Mouse (Mus musculus) brain, embryonic 14.5 days (tissue): ENCODE data around the gene Samd8. TPM values are rescaled to one million over a fixed set of nuclear protein-coding genes. Genes with fewer than 3 reads are reported as not detected.
A peak's percentile ranks its signal among the peaks of the same experiment; 100 is the strongest.

Experiments
- DNase-seq: peaks from one replicate; pipeline ENCODE4 v3.0.0-alpha.2; 2011; ENCODE audit warnings: low read depth
- CTCF ChIP-seq: fragments of 200-500 bp; IDR thresholded peaks from 2 replicates; pipeline ENCODE4 v1.5.1; 2012; ENCODE audit warnings: inconsistent platforms, mild to moderate bottlenecking, moderate library complexity, borderline replicate concordance; ENCODE audit not compliant: insufficient read depth, insufficient read length; ENCODE audit errors: extremely low read depth
- POLR2A ChIP-seq: fragments of 200-500 bp; IDR thresholded peaks from 2 replicates; pipeline ENCODE4 v1.6.1; 2012; ENCODE audit warnings: mild to moderate bottlenecking, inconsistent platforms, borderline replicate concordance; ENCODE audit not compliant: poor library complexity, insufficient read depth, insufficient read length, severe bottlenecking; ENCODE audit errors: extremely low read depth
- polyA plus RNA-seq: library from polyadenylated mRNA; depleted of rRNA; stranded (reverse); fragments of >200 nt; gene quantifications from 2 replicates; pipeline ENCODE4 v1.2.3, GENCODE M21; 2012

The Samd8 gene
- polyA plus RNA-seq, 1 experiment, result 30.1 TPM

DNA sequence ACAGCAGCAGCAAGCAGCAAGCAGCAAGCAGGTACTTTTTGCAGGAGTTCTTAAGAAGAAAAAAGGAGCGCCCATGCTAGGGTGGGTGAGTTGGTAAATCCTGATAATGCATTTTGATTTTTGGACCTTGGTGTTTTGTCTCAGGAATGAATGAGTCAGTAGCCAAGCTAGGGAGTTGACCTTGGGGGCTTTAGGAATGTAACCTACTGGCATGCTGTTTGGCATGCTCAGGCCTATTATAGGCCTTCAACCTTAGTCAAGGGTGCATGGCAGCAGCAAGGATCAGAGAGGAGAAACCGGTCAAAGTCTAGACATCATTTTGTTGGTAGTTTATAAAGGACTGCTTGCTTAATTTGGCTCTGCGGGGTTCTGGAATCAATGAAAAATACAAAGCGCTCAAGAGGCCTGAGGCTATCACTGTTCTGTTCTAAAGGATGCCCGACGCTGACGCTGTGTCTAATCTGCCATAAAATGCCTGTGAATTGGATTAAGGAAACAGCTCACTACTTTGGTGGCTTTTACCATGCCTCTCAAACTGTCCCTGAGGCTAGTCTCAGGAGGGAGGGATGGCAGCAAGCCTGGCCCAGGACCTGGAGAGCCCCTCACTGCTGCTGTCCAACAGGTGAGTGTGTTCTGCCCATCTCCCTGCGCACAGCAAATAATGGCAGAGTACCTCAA lies 28.2 kb upstream of the Samd8 start:
- TF ChIP-seq POLR2A (no peak), CTCF (no peak)
- DNase-seq, result peak; percentile 52

DNA sequence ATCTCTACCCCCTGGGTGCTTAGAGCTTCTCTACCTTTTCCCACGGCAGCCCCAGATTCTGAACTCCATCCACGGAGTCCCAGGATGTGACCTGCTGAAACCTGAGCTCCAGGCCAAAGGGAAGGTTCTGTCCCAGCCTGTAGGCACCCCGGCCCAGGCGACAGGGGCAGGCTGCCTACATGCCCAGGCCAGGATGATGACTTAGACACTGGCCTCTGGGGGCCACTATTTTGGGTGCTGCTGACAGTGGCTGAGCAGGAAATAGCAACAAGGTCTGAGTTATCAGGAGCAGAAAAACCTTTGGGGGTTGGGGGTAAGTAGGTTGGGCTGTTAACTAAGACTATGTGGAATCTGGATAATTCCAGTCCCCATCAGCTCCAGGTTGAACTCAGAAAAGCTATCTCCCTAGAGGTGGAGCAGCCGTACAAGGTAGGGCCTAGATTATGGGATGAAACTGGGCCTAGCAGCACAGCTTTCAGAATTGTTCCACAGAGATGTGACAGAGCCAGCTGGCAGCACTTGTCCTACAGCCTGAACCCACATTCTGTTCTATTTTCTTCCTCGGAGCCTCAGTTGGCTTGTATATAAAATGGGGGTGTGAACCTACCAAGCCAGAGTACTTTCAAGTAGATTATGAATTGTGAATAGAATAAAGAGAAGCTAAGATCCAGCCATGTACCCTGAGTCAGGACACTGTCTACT lies 21.1 kb upstream of the Samd8 start:
- DNase-seq, result no peak
- TF ChIP-seq CTCF (no peak), POLR2A (no peak)

DNA sequence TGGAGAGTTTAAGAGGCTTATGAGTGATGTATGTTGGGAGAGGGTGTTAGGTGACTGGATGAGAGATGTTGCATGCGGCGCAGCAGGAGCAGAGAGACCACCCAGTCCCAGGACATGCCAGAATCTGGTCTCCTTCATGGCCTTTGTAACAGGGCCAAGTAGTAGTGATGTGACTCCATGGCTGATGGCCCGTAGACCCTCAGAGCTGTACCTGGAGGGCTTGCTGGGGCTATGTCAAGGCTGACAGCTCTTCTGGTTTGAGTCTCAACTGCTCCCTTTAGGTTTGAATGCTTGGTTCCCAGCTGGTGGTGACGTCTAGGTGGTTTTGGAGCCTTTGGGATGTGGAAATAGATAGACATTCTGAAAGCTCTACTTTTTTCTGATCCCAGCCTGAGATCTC lies 20.4 kb upstream of the Samd8 start:
- no peak for DNase-seq
- TF ChIP-seq POLR2A, result no peak
- TF ChIP-seq CTCF, result no peak

DNA sequence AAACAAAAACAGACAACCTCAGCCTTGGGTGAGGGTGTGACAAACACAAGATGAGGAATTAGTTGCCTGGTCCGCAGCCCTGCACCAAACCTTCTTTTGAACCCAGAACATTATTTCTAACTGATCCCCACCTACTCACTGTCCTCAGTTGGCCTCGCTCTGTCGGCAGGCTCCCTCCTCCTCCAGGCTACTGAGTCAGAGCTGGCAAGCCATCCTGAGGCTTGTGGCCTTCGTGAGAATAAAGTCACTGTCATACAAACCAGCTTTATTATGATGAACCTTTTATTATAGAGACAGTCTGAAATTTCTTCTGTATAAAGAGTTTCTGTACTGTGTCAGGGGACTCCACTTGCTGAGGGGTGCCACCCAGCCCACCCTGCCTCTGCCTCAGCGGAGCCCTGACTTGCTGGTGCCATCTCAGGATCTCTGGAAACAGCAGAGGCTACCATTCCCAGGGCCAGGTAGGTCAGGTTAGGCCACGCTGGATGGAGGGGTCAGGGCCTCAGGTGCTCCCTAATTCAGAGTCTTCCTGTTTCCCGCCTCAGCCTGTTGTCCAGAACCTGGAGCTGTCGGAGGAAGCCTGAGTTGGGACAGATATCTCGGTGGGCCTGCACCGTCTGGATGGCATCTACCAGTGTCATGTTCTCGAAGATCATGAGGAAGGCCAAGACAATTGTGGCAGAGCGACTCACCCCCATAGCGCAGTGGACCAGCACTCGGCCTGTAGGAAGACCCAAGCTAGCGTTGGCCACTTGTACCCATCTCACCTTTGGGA lies 17.0 kb upstream of the Samd8 start:
- TF ChIP-seq POLR2A, result no peak
- TF ChIP-seq CTCF, result no peak
- DNase-seq, result no peak

DNA sequence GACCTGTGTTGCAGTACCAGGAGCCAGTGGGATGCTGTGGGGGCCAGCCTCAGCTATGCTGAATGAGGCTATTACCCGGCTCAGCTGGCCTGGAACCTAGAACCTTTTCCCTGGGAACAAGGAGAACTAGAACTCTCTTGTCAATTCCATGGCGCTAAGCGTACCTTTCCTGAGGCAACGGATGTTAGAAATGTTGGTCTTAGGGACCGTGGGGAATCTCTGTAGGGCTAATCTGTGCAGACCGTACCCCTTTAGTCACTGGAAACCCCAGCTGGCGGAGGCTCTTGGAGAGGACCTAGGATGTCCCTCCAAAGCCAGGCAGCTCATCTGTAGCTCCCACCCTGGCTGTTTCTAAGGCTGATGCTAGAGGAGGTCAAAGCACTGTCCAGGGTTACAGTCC lies 10.0 kb upstream of the Samd8 start:
- DNase-seq, result no peak
- TF ChIP-seq POLR2A, result no peak
- TF ChIP-seq CTCF, result no peak

DNA sequence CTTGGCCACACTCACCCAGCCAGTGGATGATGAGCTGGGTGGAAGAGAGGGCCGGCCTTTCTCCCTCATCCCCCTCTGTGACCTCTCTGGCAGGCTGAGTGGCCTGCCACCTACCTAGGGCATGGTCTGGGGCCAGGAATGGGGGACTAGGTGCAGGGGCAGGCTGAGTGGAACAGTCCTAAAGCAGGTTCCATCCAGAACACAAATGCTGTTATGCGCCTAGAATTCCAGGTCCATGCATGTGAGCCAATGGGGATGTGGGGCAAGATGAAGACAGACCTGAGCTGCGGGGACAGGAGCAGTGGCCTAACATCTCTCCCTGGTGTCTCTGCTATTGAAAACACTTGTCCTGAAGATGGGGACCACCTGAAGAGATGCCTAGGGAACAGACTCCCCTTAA lies 9.0 kb upstream of the Samd8 start:
- no peak for DNase-seq
- no peak for TF ChIP-seq POLR2A
- no peak for TF ChIP-seq CTCF

DNA sequence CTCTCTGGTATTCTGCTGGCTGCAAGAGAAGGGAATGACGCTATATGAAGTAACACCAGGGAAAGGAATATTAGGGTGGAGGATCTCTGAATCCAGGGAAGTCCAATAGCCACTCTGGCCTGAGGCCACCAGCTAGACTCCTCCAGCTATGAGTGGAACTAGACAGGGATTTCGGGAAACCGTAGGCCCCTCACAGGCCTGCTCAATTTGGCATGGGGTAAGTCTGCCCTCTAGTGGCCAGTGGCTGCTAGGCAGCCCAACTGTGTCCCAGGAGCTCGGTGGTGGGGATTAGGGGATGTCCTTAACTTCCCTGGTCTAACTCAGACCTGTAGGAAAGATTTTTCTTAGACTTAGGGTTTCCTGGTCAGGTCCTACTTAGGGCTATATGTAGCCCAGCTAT lies 8.5 kb upstream of the Samd8 start:
- peak; percentile 85 for DNase-seq
- TF ChIP-seq POLR2A (no peak), CTCF (peak; percentile 100)

DNA sequence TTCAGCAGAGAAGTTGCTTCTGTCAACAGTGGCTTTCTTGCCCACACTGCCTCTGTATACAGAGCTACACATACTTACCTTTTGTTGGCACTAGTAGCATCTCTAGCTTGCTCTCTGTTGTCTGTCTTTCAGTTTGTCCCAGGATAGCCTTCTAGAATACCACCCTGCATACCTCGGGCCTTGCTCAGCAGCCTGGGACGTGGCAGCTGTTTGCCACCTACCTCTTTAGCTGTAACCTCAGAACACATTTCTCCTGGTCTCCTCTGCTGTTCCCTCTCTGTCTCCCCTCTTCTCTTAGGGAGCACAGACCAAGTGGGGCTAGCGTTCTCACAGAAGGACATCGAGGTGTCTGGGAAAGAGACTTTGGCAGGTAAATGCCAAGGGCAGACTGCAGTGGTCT lies 7.9 kb upstream of the Samd8 start:
- DNase-seq, result no peak
- TF ChIP-seq CTCF (no peak), POLR2A (no peak)

DNA sequence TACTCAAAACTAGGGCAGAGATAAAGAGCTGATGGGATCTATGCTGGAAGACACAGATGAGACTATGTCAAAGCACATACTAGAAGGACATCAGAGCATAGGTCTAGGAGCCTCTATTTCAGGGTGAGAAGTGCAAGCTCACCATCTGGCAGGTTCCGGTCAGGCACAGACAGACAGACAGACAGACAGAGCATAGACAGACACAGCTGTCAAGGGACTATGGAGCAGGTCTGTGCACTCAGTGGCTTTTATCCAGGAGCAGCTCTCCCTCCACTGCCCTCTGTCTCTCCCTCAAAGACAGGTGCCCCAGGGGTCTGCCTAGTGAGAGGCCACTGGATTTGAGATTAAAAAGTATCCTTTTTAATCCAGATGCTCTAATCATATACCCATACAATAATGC lies 6.2 kb upstream of the Samd8 start:
- DNase-seq, result no peak
- TF ChIP-seq CTCF (no peak), POLR2A (no peak)

DNA sequence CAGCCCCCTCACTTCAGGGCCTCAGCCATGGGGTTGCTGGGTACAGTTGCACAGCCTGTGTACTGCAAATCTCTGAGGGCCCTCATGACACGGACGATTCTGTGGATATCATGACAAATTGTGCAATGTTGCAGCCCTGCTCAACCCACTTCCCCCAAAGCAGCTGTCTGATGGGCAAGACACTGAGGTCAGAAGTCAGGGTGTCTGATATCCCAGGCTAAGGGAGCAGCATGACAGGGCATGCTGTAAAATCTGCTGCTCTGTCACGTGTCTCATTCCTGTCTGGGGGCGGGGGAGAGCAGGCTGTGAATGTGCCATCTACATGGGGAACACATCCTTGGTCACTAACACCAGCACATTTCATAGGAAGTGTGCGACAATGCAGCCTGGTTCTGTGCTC lies 5.2 kb upstream of the Samd8 start:
- TF ChIP-seq CTCF (no peak), POLR2A (no peak)
- no peak for DNase-seq

DNA sequence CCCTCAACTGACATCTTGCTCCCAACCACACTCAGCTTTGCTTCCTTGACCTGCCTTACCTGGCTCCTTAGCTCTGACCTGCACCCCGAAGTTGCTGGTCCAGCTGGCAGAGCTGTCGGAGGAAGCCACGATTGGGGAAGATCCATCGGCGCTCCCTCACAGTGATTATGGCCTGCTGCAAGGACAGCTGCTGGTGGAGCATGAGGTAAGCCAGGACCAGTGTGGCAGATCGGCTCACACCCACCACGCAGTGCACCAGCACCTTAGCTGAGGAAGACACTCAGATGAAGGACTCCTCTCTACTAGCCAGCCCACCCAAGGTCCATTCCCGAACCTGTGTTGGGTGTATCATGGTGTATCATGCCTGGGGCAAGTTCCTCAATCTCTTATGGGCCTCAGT lies 4.1 kb upstream of the Samd8 start:
- no peak for DNase-seq
- TF ChIP-seq POLR2A (no peak), CTCF (no peak)

DNA sequence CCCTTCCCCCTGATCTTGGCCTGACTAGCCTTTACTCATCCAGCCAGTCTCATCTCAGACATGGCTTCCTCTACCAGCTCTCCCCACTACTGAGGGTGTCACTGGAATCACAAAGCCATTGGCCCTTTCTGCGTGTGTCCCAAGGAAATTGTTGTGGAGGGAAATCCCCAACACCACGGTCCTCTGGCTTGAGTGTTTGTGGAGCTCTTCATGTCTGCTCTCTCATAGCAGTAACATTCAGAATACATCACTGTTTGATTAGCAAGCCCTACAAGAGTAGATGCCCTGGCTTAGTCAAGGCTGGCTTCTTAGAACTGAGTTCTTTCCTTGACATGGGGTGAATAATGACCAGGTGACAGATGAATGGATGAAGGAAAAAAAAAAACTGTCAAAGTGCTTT lies 3.5 kb upstream of the Samd8 start:
- no peak for DNase-seq
- TF ChIP-seq CTCF, result no peak
